Mouse (Mus musculus) intestine, embryonic 16.5 days (tissue): ENCODE data around the gene Clic1. TPM values are rescaled to one million over a fixed set of nuclear protein-coding genes. Genes with fewer than 3 reads are reported as not detected.

Experiments used
- ATAC-seq: fragments of 200-750 bp; cut with Nextera tagmentation; 2 replicates; pipeline ENCODE4 v1.8.0; 2017; ENCODE audit warnings: moderate TSS enrichment, moderate library complexity
- H3K27ac ChIP-seq: fragments of 300-500 bp; sonication (generic); 2 replicates; pipeline ENCODE4 v1.5.1; 2014; ENCODE audit warnings: mild to moderate bottlenecking, low read length
- H3K27me3 ChIP-seq: fragments of 300-500 bp; sonication (generic); replicated peaks from 2 replicates; pipeline ENCODE4 v1.6.1; 2014; ENCODE audit warnings: low read length, control low read depth, mixed read lengths; ENCODE audit not compliant: control insufficient read depth, insufficient read depth
- H3K36me3 ChIP-seq: fragments of 300-500 bp; sonication (generic); 2 replicates; pipeline ENCODE4 v1.6.1; 2014; ENCODE audit warnings: low read length, control low read depth; ENCODE audit not compliant: control insufficient read depth, insufficient read depth
- H3K4me1 ChIP-seq: fragments of 300-500 bp; sonication (generic); 2 replicates; pipeline ENCODE4 v1.6.1; 2014; ENCODE audit warnings: low read length, control low read depth, mixed read lengths; ENCODE audit not compliant: control insufficient read depth, insufficient read depth
- H3K4me2 ChIP-seq: fragments of 300-500 bp; sonication (generic); 2 replicates; pipeline ENCODE4 v1.6.1; 2014; ENCODE audit warnings: low read depth, low read length, control low read depth
- H3K4me3 ChIP-seq: fragments of 300-500 bp; sonication (generic); 2 replicates; pipeline ENCODE4 v1.5.1; 2014; ENCODE audit warnings: mild to moderate bottlenecking, low read length
- H3K9ac ChIP-seq: fragments of 300-500 bp; sonication (generic); 2 replicates; pipeline ENCODE4 v1.6.1; 2014; ENCODE audit warnings: low read depth, low read length
- H3K9me3 ChIP-seq: fragments of 300-500 bp; sonication (generic); 2 replicates; pipeline ENCODE4 v1.6.1; 2016; ENCODE audit warnings: low read length, control low read depth; ENCODE audit not compliant: control insufficient read depth
- WGBS: fragments of 180-500 bp; shearing (Covaris S2); extraction: QIAGEN DNeasy Blood & Tissue Kit; methylation state at CpG from one replicate; pipeline ENCODE4 v1.1.7; 2014; 5-methylcytosine and 5-hydroxymethylcytosine counted together
- polyA plus RNA-seq: library from polyadenylated mRNA; unstranded; fragments of >200 nt; fragmentation: Nextera tagmentation; extraction: Ambion mirVana; gene quantifications from 2 replicates; pipeline ENCODE4 v1.2.1, GENCODE M21; 2015

The Clic1 gene
- polyA plus RNA-seq, 1 experiment from 2014 or later: 416 TPM

DNA sequence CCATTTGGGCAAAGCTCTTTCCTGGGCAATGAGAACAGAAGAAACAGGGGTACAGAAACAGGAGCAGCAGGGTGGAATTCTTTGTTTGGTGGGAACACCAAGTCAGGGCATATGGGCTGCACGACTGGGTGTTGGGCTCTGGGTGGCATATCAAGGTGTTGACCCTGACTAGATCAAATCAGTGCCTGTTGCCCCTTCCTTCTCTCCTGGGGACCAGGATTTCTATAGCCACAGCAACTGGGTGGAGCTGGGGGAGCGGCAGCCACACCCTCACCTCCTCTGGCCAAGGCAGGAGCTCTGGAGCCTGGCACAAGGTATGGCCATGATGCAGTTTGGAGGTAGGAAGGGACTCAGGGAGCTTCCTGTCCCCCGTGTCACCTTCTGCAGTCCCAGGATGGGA, 31.6 kb upstream of the Clic1 start:
- no peak overlapping the region for H3K4me2 ChIP-seq
- no peak overlapping the region for H3K27ac ChIP-seq
- no peaks in the 10 kb centered on the region for H3K9me3 ChIP-seq
- ATAC-seq: no peak
- no peak overlapping the region for H3K4me3 ChIP-seq
- no peaks in the 10 kb centered on the region for H3K27me3 ChIP-seq
- peaks cover 26% of the 10 kb centered on the region for H3K4me1 ChIP-seq
- WGBS: 75% methylated on average over 3 of the region's 3 CpGs
- no peak overlapping the region for H3K9ac ChIP-seq
- peaks cover 19% of the 10 kb centered on the region for H3K36me3 ChIP-seq

DNA sequence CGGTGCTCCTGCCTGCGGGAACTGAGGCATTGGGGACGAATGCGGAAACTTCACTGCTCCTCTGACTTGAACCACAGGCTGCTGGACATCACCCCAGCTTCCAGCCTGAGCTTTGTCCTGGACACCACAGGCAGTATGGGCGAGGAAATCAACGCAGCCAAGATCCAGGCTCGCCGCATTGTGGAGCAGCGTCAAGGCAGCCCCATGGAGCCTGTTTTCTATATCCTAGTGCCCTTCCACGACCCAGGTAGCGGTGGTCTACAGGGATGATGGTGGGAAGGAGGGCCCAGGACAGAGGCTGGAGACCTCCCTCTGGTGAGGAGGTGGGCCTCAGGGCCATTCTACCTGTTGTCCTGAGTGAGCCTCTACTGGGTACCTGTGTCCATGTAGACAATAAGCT, 29.9 kb upstream of the Clic1 start:
- Histone ChIP-seq H3K4me2 (no peak overlapping the region), H3K27ac (no peak overlapping the region), H3K36me3 (peaks cover 9% of the 10 kb centered on the region), H3K4me3 (no peak overlapping the region), H3K9ac (no peak overlapping the region), H3K4me1 (peaks cover 36% of the 10 kb centered on the region), H3K9me3 (no peaks in the 10 kb centered on the region), H3K27me3 (no peaks in the 10 kb centered on the region)
- no peak for ATAC-seq
- 79% methylated on average over 11 of the region's 11 CpGs for WGBS

- WGBS: 85% methylated on average over 8 of the region's 8 CpGs
- H3K27ac ChIP-seq: no peak overlapping the region
- H3K9ac ChIP-seq: no peak overlapping the region
- peaks cover 3% of the 10 kb centered on the region; the same call in 1 of the 2 replicates for H3K36me3 ChIP-seq
- no peaks in the 10 kb centered on the region for H3K27me3 ChIP-seq
- no peak overlapping the region for H3K4me2 ChIP-seq
- no peak overlapping the region for H3K4me3 ChIP-seq
- ATAC-seq: no peak
- H3K9me3 ChIP-seq: no peaks in the 10 kb centered on the region
- H3K4me1 ChIP-seq: peaks cover 36% of the 10 kb centered on the region
These were observed 29.2 kb upstream of the Clic1 start for GRCm38 (mm10) chr17:35020551-35020950.

- H3K9ac ChIP-seq: no peak overlapping the region
- peaks cover 32% of the 10 kb centered on the region for H3K4me1 ChIP-seq
- no peaks in the 10 kb centered on the region; the same call in 1 of the 2 replicates for H3K36me3 ChIP-seq
- no peak overlapping the region for H3K4me3 ChIP-seq
- H3K9me3 ChIP-seq: no peaks in the 10 kb centered on the region
- H3K27ac ChIP-seq: 0 out of 2 replicates have a peak overlapping the region, but pooled peaks have one; percentile 6
- no peaks in the 10 kb centered on the region for H3K27me3 ChIP-seq
- H3K4me2 ChIP-seq: peak overlapping the region; percentile 20; the same call in 1 of the 2 replicates
- peak; percentile 34 for ATAC-seq
- WGBS: 11% methylated on average over 17 of the region's 17 CpGs
These were observed 28.5 kb upstream of the Clic1 start for GRCm38 (mm10) chr17:35021163-35021808.

GRCm38 (mm10) chr17:35021842-35022477, 27.8 kb upstream of the Clic1 start:
- Histone ChIP-seq H3K27ac (peak overlapping the region; percentile 6), H3K4me2 (no peak overlapping the region), H3K9ac (no peak overlapping the region), H3K4me1 (peaks cover 26% of the 10 kb centered on the region), H3K36me3 (no peaks in the 10 kb centered on the region; the same call in 1 of the 2 replicates), H3K9me3 (no peaks in the 10 kb centered on the region), H3K27me3 (no peaks in the 10 kb centered on the region), H3K4me3 (no peak overlapping the region)
- 0 out of 2 replicates have a peak, but pooled peaks have one; percentile 29 for ATAC-seq
- 38% methylated on average over 6 of the region's 6 CpGs for WGBS

DNA sequence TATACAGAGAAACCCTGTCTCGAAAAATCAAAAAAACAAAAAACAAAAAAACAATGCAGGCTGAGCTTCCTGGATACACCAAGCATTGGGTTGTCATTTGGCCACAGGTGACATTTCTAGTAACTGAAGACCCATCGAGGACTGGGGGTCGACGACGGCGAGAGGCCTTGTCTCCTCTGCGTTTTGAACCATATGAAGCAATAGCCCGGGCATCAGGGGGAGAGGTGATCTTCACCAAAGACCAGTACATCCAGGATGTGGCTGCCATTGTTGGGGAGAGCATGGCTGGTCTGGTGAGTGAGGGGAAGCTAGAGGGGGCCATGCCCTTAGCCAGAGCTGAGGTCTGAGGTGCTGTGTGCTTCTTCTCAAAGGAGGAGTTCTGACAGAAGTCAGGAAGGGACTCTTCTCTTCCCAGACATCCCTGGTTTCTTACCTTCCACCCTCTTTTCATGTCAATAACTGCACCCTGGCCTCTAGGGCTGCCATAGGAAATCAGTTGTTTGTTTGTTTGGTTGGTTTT, 27.2 kb upstream of the Clic1 start:
- H3K27me3 ChIP-seq: no peaks in the 10 kb centered on the region
- peaks cover 26% of the 10 kb centered on the region for H3K4me1 ChIP-seq
- no peak overlapping the region for H3K4me2 ChIP-seq
- ATAC-seq: no peak
- H3K9me3 ChIP-seq: no peaks in the 10 kb centered on the region
- no peak overlapping the region for H3K4me3 ChIP-seq
- H3K27ac ChIP-seq: no peak overlapping the region
- 92% methylated on average over 8 of the region's 8 CpGs for WGBS
- no peaks in the 10 kb centered on the region; the same call in 1 of the 2 replicates for H3K36me3 ChIP-seq
- H3K9ac ChIP-seq: no peak overlapping the region

- WGBS: 85% methylated on average over 5 of the region's 5 CpGs
- ATAC-seq: no peak
These were observed 26.5 kb upstream of the Clic1 start for GRCm38 (mm10) chr17:35023221-35023620.

DNA sequence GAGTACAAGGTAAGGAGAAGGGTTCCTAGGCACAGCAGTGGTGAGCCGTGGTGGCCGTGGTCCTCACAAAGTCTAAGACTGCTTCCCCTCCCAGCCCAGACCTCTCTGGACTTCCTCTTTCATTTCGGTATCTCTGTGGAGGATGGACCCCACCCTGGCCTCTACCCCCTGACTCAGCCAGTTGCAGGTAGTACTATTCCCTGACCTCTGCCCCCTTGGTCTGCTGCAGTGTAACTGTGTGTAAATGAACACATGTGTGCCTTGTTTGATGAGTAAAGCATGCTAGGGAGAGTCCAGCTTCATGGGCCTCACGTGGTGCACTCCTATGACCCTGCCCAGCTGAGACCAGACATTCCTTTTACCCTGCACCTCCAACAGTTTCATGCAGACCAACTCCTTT, 26.0 kb upstream of the Clic1 start:
- H3K27ac ChIP-seq: peak overlapping the region; percentile 36

More at GRCm38 (mm10) chr17:35023221-35023620, 26.5 kb upstream of the Clic1 start:
- no peak overlapping the region for H3K9ac ChIP-seq
- peak overlapping the region; percentile 36; the same call in 1 of the 2 replicates for H3K27ac ChIP-seq
- H3K9me3 ChIP-seq: no peaks in the 10 kb centered on the region
- H3K4me1 ChIP-seq: peaks cover 26% of the 10 kb centered on the region
- H3K4me2 ChIP-seq: no peak overlapping the region
- H3K4me3 ChIP-seq: no peak overlapping the region
- no peaks in the 10 kb centered on the region for H3K27me3 ChIP-seq
- no peaks in the 10 kb centered on the region; the same call in 1 of the 2 replicates for H3K36me3 ChIP-seq

DNA sequence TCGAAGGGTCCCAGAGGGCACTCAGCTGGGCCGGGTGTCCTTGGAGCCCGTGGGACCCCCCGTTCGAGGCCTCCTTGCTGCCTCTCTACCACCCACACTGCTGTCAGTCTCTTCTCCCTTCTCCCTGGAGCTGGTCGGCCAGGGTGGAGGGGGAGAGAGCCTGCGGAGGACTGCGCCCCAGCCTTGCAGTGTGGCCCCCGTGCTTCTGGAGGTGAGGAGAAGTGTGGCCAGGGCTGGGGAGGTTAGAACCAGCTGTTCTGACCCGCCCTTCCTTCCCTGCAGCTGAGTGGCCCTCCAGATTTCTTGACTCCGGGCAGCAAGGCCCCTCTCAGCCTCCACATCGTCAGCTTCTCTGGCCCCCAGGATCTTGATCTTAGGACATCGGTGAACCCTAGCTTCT, 25.5 kb upstream of the Clic1 start:
- Histone ChIP-seq H3K4me2 (no peak overlapping the region), H3K27me3 (no peaks in the 10 kb centered on the region), H3K9me3 (no peaks in the 10 kb centered on the region), H3K4me1 (peaks cover 26% of the 10 kb centered on the region), H3K36me3 (no peaks in the 10 kb centered on the region; the same call in 1 of the 2 replicates), H3K27ac (no peak overlapping the region), H3K4me3 (no peak overlapping the region), H3K9ac (peak overlapping the region; percentile 41; the same call in 1 of the 2 replicates)
- WGBS: 70% methylated on average over 13 of the region's 13 CpGs
- no peak for ATAC-seq

More for the DNA sequence above, 26.0 kb upstream of the Clic1 start:
- ATAC-seq: peak; percentile 64
- Histone ChIP-seq H3K9ac (peak overlapping the region; percentile 41; the same call in 1 of the 2 replicates), H3K36me3 (no peaks in the 10 kb centered on the region; the same call in 1 of the 2 replicates), H3K9me3 (no peaks in the 10 kb centered on the region), H3K4me3 (no peak overlapping the region), H3K27me3 (no peaks in the 10 kb centered on the region), H3K4me1 (peaks cover 26% of the 10 kb centered on the region), H3K4me2 (no peak overlapping the region)
- 60% methylated on average over 4 of the region's 4 CpGs for WGBS
